Comparison of ENCODE assay signal across 12 mouse cellular contexts in genomic region chr2:127338012-127338411, GRCm38 (mm10). TPM values are rescaled to one million over a fixed set of nuclear protein-coding genes. Genes with fewer than 3 reads are reported as not detected.
DNase-seq lines count a peak whose midpoint lies in the region; ATAC-seq lines count a peak whose summit lies in the region.
"Had no signal": no experiment of that assay in that cellular context is flagged by ENCODE, and none has a peak within 500 bp of the region (broad histone marks: within the 10 kb centered on the region; RNA-seq: fewer than 3 reads in every experiment).

No protein-coding gene starts in this region.

- no peaks in the 10 kb centered on the region for H3K36me3 ChIP-seq in kidney, embryonic 15.5 days
- H3K36me3 ChIP-seq in embryonic facial prominence, embryonic 14.5 days (ENCODE audit: control insufficient read depth, insufficient read depth, low read length), result no peaks in the 10 kb centered on the region
- no peaks in the 10 kb centered on the region for H3K36me3 ChIP-seq in neural tube, embryonic 13.5 days
- no peaks in the 10 kb centered on the region for H3K36me3 ChIP-seq in midbrain, embryonic 15.5 days (replicated peaks)
- H3K36me3 ChIP-seq: midbrain, embryonic 13.5 days had no signal

- H3K4me3 ChIP-seq in kidney, embryonic 15.5 days (replicated peaks), result no peak overlapping the region; the same call in 1 of the 2 replicates
- no peak overlapping the region for H3K4me3 ChIP-seq in embryonic facial prominence, embryonic 14.5 days (ENCODE audit: low read depth, low read length)
- peak overlapping the region; percentile 54; the same call in 1 of the 2 replicates for H3K4me3 ChIP-seq in neural tube, embryonic 13.5 days
- no peak overlapping the region for H3K4me3 ChIP-seq in midbrain, embryonic 15.5 days

- peaks cover 11% of the 10 kb centered on the region for H3K27me3 ChIP-seq in kidney, embryonic 15.5 days
- H3K27me3 ChIP-seq in embryonic facial prominence, embryonic 14.5 days (replicated peaks; ENCODE audit: control insufficient read depth, insufficient read depth, low read length), result peaks cover 29% of the 10 kb centered on the region; the same call in 1 of the 2 replicates
- peaks cover 57% of the 10 kb centered on the region for H3K27me3 ChIP-seq in neural tube, embryonic 13.5 days
- peaks cover 34% of the 10 kb centered on the region for H3K27me3 ChIP-seq in midbrain, embryonic 15.5 days (replicated peaks)

- DNase-seq in kidney, postnatal 36 days, result no peak
- no peak for DNase-seq in embryonic facial prominence, embryonic 14.5 days (ENCODE audit: low spot score)
- DNase-seq in layer of hippocampus, adult 8-10 months (ENCODE audit: low spot score in 2 of 2), result no peak
- no peak for DNase-seq in gastrocnemius, postnatal 36 days
- DNase-seq: gastrocnemius, adult 2 months; kidney, postnatal 4 days; right cerebral cortex, postnatal 14 days had no signal

- H3K27ac ChIP-seq in kidney, embryonic 15.5 days, result no peak overlapping the region
- H3K27ac ChIP-seq in embryonic facial prominence, embryonic 14.5 days (replicated peaks; ENCODE audit: low read depth, low read length), result no peak overlapping the region
- H3K27ac ChIP-seq in neural tube, embryonic 13.5 days (replicated peaks), result no peak overlapping the region
- H3K27ac ChIP-seq in midbrain, embryonic 15.5 days, result no peak overlapping the region
- H3K27ac ChIP-seq: gastrocnemius, adult 2 months; midbrain, embryonic 13.5 days had no signal

- 40% methylated on average over 7 of the region's 7 CpGs for WGBS in kidney, embryonic 15.5 days
- WGBS in embryonic facial prominence, embryonic 14.5 days, result 53% methylated on average over 7 of the region's 7 CpGs
- WGBS in neural tube, embryonic 13.5 days, result 75% methylated on average over 7 of the region's 7 CpGs
- 70% methylated on average over 7 of the region's 7 CpGs for WGBS in midbrain, embryonic 15.5 days

- ATAC-seq in kidney, embryonic 15.5 days (replicated peaks; ENCODE audit: low FRiP score), result no peak
- peak; percentile 1 for ATAC-seq in CD4-positive, CD25-positive, alpha-beta regulatory T cell, adult 4 months
- no peak for ATAC-seq in embryonic facial prominence, embryonic 14.5 days (ENCODE audit: low read depth)
- ATAC-seq in neural tube, embryonic 13.5 days (ENCODE audit: low read depth), result no peak
- ATAC-seq in midbrain, embryonic 15.5 days (replicated peaks), result no peak
- ATAC-seq: midbrain, embryonic 13.5 days had no signal

- no peaks in the 10 kb centered on the region for H3K9me3 ChIP-seq in kidney, embryonic 15.5 days (replicated peaks)
- no peaks in the 10 kb centered on the region for H3K9me3 ChIP-seq in embryonic facial prominence, embryonic 14.5 days (ENCODE audit: control insufficient read depth, low read length)
- no peaks in the 10 kb centered on the region for H3K9me3 ChIP-seq in neural tube, embryonic 13.5 days
- no peaks in the 10 kb centered on the region for H3K9me3 ChIP-seq in midbrain, embryonic 15.5 days
- H3K9me3 ChIP-seq: midbrain, embryonic 13.5 days had no signal

- H3K4me1 ChIP-seq in kidney, embryonic 15.5 days, result peaks cover 45% of the 10 kb centered on the region
- H3K4me1 ChIP-seq in embryonic facial prominence, embryonic 14.5 days (ENCODE audit: control insufficient read depth, insufficient read depth, low read length), result no peaks in the 10 kb centered on the region; the same call in none of the 2 replicates
- H3K4me1 ChIP-seq in neural tube, embryonic 13.5 days (replicated peaks), result peaks cover 12% of the 10 kb centered on the region
- H3K4me1 ChIP-seq in midbrain, embryonic 15.5 days, result peaks cover 12% of the 10 kb centered on the region

- H3K9ac ChIP-seq in kidney, embryonic 15.5 days, result no peak overlapping the region
- H3K9ac ChIP-seq in embryonic facial prominence, embryonic 14.5 days (ENCODE audit: low read depth, low read length), result no peak overlapping the region
- no peak overlapping the region for H3K9ac ChIP-seq in neural tube, embryonic 13.5 days
- H3K9ac ChIP-seq in midbrain, embryonic 15.5 days, result no peak overlapping the region
- H3K9ac ChIP-seq: midbrain, embryonic 13.5 days had no signal

- intact Hi-C loops in gastrocnemius, postnatal 36 days (cut with DNase I), result no loop called here

- H3K4me2 ChIP-seq in kidney, embryonic 15.5 days, result peak overlapping the region; percentile 86
- H3K4me2 ChIP-seq in embryonic facial prominence, embryonic 14.5 days (ENCODE audit: low read depth, low read length), result peak overlapping the region; percentile 97
- peak overlapping the region; percentile 85 for H3K4me2 ChIP-seq in neural tube, embryonic 13.5 days
- no peak overlapping the region for H3K4me2 ChIP-seq in midbrain, embryonic 15.5 days
- H3K4me2 ChIP-seq: midbrain, embryonic 13.5 days had no signal

RNA-seq across cellular contexts. Expression of gene Astl, which starts 0.4 kb away (rescaled TPM):
- not detected in 2 replicates for polyA plus RNA-seq in kidney, embryonic 15.5 days (2015; fragmentation: Nextera tagmentation; extraction: Ambion mirVana)
- polyA plus RNA-seq in CD4-positive, CD25-positive, alpha-beta regulatory T cell, adult 4 months (2017; shearing (Covaris generic)), result under 1 TPM; 0.22 to 0.42 TPM
- 0.09 and 0.14 TPM in 2 replicates for polyA plus RNA-seq in embryonic facial prominence, embryonic 14.5 days (2014; fragmentation: Nextera tagmentation; extraction: Ambion mirVana)
- not detected in 2 replicates for polyA plus RNA-seq in neural tube, embryonic 13.5 days (2015; fragmentation: Nextera tagmentation; extraction: Ambion mirVana)
- total RNA-seq in layer of hippocampus, adult 8-10 months (2022), result not detected
- total RNA-seq in gastrocnemius, postnatal 36 days (2021), result not detected
- polyA plus RNA-seq in midbrain, embryonic 15.5 days (2015; fragmentation: Nextera tagmentation; extraction: Ambion mirVana), result not detected in 2 replicates
- polyA plus RNA-seq: midbrain, embryonic 13.5 days had no signal

RNA-seq across cellular contexts. Expression of gene Dusp2, which starts 2.1 kb away (rescaled TPM):
- polyA plus RNA-seq in kidney, embryonic 15.5 days (2015; fragmentation: Nextera tagmentation; extraction: Ambion mirVana), result 8.8 and 9.0 TPM in 2 replicates
- polyA plus RNA-seq in CD4-positive, CD25-positive, alpha-beta regulatory T cell, adult 4 months (2017; shearing (Covaris generic)), result 10 to 100 TPM; 20.1 to 45.4 TPM
- 7.1 and 7.4 TPM in 2 replicates for polyA plus RNA-seq in embryonic facial prominence, embryonic 14.5 days (2014; fragmentation: Nextera tagmentation; extraction: Ambion mirVana)
- 7.5 and 9.1 TPM in 2 replicates for polyA plus RNA-seq in neural tube, embryonic 13.5 days (2015; fragmentation: Nextera tagmentation; extraction: Ambion mirVana)
- 1 to 10 TPM in 3 of 4 experiments, under 1 TPM in 1; 0.99 to 1.6 (median 1.2) TPM for total RNA-seq in layer of hippocampus, adult 8-10 months (2022)
- 1 to 10 TPM in 1 of 2 experiments, under 1 TPM in 1; 0.72 to 1.3 TPM for total RNA-seq in gastrocnemius, postnatal 36 days (2021)
- polyA plus RNA-seq in midbrain, embryonic 15.5 days (2015; fragmentation: Nextera tagmentation; extraction: Ambion mirVana), result 11.0 TPM in 2 replicates

RNA-seq across cellular contexts. Expression of gene Adra2b, which starts 25.0 kb away (rescaled TPM):
- 4.4 and 5.1 TPM in 2 replicates for polyA plus RNA-seq in kidney, embryonic 15.5 days (2015; fragmentation: Nextera tagmentation; extraction: Ambion mirVana)
- not detected for polyA plus RNA-seq in CD4-positive, CD25-positive, alpha-beta regulatory T cell, adult 4 months (2017; shearing (Covaris generic))
- 0.51 and 0.72 TPM in 2 replicates for polyA plus RNA-seq in embryonic facial prominence, embryonic 14.5 days (2014; fragmentation: Nextera tagmentation; extraction: Ambion mirVana)
- 0.32 and 0.45 TPM in 2 replicates for polyA plus RNA-seq in neural tube, embryonic 13.5 days (2015; fragmentation: Nextera tagmentation; extraction: Ambion mirVana)
- total RNA-seq in layer of hippocampus, adult 8-10 months (2022), result under 1 TPM in 3 of 4 experiments, not detected in 1; 0.09 to 0.41 (median 0.12) TPM
- under 1 TPM; 0.48 to 0.86 TPM for total RNA-seq in gastrocnemius, postnatal 36 days (2021)
- polyA plus RNA-seq in midbrain, embryonic 15.5 days (2015; fragmentation: Nextera tagmentation; extraction: Ambion mirVana), result 0.19 and 0.34 TPM in 2 replicates
